Mouse (Mus musculus): ENCODE data around the gene Slc37a1.

Slc37a1 gene

GRCm38 (mm10) chr17:31290859-31291258, 4.3 kb downstream of the Slc37a1 start:
- in situ Hi-C loops (cut with MboI, MseI), result loop anchor here in 1 of 2 experiments (5.0 kb wide), 1 partner anchor 49 kb away; no protein-coding TSS in a partner anchor

- in situ Hi-C loops (cut with MboI, MseI), result loop anchor here (5.0 kb wide), 2 partner anchors 52 to 87 kb away; partner anchors contain the start of gene Ubash3a (in 1 of the 2)
Measured at GRCm38 (mm10) chr17:31294363-31295214, 8.0 kb downstream of the Slc37a1 start.

DNA sequence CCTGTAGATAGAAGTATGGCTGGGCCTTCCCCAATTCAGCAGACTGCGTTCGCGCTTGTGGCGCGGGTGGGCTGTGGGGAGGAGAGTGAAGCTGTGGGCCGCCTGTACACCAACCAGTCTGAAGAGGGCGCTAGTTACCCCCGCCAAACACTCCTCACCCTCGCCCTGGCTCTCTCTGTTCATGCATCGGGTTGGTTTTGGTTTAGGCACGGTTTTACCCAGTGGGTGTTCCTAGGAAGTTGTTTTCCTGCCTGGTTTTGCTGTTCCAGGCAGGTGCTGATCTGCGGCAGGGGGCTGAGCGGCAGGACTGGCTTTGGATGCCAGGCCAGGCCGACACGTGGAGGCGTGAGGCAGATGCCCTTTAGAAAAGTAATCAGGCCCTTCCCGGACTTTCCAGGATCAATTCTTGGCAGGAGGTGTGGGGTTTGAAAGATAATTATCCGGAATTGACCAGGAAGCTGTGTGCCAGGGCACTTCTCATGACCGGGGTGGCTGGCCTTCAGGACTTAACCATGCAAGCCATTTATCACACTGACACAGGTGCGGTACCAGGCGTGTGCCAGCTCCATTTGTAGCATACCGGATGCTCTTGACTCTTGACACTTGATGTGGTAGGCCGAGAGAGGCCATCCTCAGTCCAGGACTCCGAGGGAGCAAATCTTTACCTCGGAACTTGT, 8.8 kb downstream of the Slc37a1 start:
- in situ Hi-C loops (cut with MboI, MseI), result loop anchor here in 1 of 2 experiments (5.0 kb wide), 1 partner anchor 88 kb away; the partner anchor contains the start of gene Ubash3a

GRCm38 (mm10) chr17:31295892-31296781, 9.5 kb downstream of the Slc37a1 start:
- in situ Hi-C loops (cut with MboI, MseI), result loop anchor here in 1 of 2 experiments (5.0 kb wide), 1 partner anchor 89 kb away; the partner anchor contains the start of gene Ubash3a

GRCm38 (mm10) chr17:31297521-31297939, 10.9 kb downstream of the Slc37a1 start:
- in situ Hi-C loops (cut with MboI, MseI), result loop anchor here in 1 of 2 experiments (5.0 kb wide), 1 partner anchor 90 kb away; the partner anchor contains the start of gene Ubash3a

GRCm38 (mm10) chr17:31298419-31299209, 12.0 kb downstream of the Slc37a1 start:
- in situ Hi-C loops (cut with MboI, MseI), result loop anchor here in 1 of 2 experiments (5.0 kb wide), 1 partner anchor 91 kb away; the partner anchor contains the start of gene Ubash3a

DNA sequence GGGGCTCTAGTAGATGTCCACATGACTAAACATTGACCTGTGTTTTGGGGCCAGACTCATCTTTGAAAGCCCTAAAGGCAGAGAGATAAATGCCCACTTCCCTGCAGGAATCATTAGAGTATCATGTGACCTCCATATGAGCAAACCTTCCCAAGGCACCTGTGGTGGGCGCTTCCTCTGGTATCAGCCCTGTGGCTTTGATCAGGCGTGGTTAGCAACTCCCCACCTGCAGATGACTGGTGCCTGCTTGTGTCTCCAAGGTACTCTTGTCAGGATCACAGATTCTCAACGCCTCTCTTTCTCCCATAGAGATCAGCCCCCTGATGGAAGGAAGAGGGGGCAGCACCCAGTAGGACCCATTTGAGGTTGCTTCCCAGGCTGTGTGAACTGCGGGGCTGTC, 13.4 kb downstream of the Slc37a1 start:
- in situ Hi-C loops (cut with MboI, MseI), result loop anchor here in 1 of 2 experiments (5.0 kb wide), 1 partner anchor 93 kb away; the partner anchor contains the start of gene Ubash3a

GRCm38 (mm10) chr17:31300736-31301135, 14.1 kb downstream of the Slc37a1 start:
- in situ Hi-C loops (cut with MboI, MseI), result no loop called here

- in situ Hi-C loops (cut with MboI, MseI), result no loop called here
Measured at GRCm38 (mm10) chr17:31303401-31303800, 16.8 kb downstream of the Slc37a1 start.

DNA sequence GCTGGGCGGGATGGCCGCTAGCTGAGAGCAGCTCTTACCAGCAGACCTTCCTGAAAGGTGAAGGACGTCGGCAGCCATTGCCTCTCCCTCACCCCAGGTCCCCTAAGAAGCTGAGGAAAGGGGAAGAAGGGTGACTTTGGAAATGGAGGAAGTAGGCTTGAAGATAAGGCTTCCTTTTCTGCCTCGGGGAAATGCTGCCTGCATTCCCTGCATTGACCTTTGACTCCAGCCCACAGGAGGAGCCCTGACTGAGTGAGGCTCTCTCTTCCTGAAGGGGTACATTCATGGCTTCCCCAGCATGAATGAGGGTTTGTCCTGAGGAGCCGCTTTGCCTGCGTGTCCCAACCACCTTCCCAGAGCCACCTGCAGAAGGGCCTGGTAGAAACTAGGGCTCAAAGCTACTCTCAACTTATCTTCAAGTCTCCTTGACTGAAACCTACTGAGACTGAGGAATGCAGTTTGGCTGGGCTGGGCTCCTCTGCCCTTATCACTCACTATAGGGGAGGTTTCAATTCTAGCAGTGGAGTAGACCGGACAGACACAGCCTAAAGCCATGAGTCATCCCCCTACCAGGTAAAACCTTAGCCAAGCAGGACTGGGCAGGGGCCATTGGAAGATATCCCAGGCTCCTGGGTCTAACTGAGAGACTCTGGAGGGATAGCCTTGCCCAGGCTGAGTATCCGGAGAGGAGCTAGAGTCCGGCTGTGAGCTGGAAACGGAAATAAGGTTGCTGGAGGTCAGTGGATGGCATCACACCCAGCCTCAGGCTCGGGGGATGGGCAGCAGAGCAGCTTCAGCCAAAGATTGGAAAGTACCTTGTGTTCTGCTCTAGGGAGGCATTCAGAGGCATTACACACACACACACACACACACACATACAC, 18.5 kb downstream of the Slc37a1 start:
- in situ Hi-C loops (cut with MboI, MseI), result no loop called here

DNA sequence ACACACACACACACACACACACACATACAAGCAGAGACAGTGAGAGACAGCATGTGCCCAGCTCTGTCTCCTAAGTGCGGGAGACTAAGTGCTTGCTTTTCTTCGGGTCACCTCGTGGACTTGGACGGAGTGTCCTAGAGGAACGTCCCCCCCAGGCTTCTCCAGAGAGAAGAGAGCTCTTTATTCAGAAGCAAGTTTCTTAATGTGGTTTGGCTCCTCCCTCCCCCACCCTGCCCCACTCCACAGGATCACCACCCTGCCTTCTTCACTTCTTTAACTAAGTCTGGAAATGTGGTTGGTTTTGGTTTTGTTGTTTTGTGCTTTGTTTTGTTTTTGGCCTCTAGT, 19.2 kb downstream of the Slc37a1 start:
- in situ Hi-C loops (cut with MboI, MseI), result no loop called here

DNA sequence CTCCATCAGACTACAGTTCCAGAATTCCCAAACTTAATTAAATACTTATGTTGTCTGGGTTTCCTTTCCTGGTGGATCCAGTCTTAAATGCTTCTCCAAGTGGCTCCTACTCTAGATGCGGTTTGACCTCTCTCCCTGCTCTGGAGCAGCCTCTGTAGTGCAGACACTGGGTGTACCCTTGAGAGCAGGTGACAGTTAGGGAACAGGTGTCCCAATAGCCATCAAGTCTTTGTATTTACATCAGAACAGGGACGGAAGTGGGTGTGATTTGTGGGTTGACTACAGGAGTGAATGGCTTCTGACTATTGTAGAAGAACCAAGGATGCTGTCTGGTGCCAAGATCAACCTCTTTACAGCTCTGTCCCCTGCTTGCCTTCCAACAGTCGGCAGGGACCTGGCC, 21.2 kb downstream of the Slc37a1 start:
- in situ Hi-C loops (cut with MboI, MseI), result no loop called here

DNA sequence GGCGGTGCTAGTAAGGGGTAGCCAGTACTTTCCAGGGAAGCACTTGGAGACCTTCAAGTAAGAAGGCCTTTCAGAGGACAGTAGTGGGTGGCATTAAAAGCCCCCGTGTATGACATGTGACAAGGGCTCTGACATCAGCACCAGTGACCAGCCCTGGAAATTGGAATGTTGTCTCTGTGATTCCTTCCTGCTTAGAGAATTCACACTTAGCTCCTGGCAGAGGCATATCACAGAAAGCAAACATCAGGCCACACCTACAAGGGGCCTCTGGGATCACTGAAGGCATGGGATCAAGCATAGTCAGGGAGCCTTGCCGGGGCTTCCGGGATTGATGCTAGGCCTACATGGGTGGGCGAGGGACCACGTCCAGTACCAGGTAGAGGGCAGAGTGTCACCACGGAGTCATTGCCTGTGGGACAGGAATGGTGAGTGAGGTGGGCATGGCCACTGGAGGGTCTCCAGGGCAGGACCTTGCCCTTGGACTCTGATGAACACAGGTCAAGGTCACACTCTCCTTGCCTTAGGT, 21.8 kb downstream of the Slc37a1 start:
- in situ Hi-C loops (cut with MboI, MseI), result no loop called here

- in situ Hi-C loops (cut with MboI, MseI), result no loop called here
Measured at GRCm38 (mm10) chr17:31309281-31309793, 22.7 kb downstream of the Slc37a1 start.

DNA sequence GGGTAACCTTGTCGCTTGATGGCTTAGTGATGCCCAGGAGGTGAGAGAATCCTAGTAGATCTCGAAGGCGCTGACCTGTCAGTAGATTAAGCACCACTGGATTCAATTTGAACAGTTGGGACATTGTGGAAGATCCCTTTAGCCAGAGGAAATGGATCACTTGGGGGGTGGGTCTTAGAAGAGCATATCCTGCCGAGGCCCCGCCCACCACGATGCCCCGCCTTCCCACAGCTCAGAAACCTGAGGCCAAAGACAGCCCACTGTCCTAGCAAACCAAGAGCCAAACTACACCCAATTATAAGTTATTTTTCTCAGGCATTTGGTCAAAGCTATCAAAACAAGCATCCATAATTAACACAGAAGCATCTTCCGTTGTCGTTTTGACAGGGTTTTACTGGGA, 24.5 kb downstream of the Slc37a1 start:
- in situ Hi-C loops (cut with MboI, MseI), result no loop called here

DNA sequence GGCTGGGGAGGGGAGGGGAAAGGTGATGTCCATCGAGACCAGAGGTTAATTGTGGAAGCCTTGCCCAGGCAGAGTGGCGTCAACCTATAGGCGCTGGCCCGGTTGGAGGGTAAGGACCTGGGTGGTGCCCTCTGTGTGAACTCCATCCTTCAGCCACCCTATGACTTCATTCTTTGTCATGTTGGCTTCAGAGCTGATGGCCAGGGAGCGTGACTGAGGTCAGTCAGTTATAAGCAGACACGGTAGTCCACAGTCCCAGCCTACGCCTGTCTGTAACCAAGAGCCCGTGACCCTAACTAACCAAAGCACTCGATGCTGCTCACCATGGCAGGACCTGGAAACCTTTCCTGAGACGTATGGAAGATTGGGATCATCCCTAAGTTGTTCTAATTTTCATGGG, 26.1 kb downstream of the Slc37a1 start:
- in situ Hi-C loops (cut with MboI, MseI), result no loop called here

- in situ Hi-C loops (cut with MboI, MseI), result no loop called here
Measured at GRCm38 (mm10) chr17:31315046-31315792, 28.6 kb downstream of the Slc37a1 start.

DNA sequence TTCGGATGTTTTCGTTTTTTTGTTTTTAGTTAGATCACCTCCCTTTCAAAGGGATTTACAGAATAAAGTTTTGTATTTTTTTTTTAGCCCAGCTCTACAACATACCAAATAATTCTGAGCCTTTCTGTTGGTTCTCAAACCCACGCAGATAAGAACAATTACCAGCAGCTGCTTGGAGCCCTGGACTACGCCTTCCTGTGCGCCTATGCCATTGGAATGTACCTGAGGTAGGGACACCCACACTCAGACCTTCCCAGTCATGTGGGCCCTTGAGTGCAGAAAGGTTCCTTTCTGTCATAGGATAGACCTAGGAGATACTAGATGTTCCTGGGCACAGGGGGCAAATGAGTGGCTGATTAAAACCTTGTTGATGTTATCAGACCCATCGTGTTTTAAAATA, 29.4 kb downstream of the Slc37a1 start:
- in situ Hi-C loops (cut with MboI, MseI), result no loop called here

Data from T-helper 17 cell (primary cell).